Mouse (Mus musculus) lung, postnatal 0 days (tissue): ENCODE results near the gene Pdcd6ip. TPM values are rescaled to one million over a fixed set of nuclear protein-coding genes. Genes with fewer than 3 reads are reported as not detected.

Source experiments
- ATAC-seq: fragments of 200-750 bp; cut with Nextera tagmentation; 2 replicates; pipeline ENCODE4 v1.8.0; 2017; ENCODE audit warnings: moderate library complexity
- DNase-seq: peaks from one replicate; pipeline ENCODE4 v3.0.0-alpha.2; 2016; ENCODE audit warnings: low spot score
- H3K27ac ChIP-seq: fragments of 300-500 bp; sonication (generic); 2 replicates; pipeline ENCODE4 v1.5.1; 2014; ENCODE audit warnings: antibody characterized with exemption, mild to moderate bottlenecking, low read length, mixed read lengths
- H3K27me3 ChIP-seq: fragments of 300-500 bp; sonication (generic); replicated peaks from 2 replicates; pipeline ENCODE4 v1.6.1; 2014; ENCODE audit warnings: low read length, mixed read lengths; ENCODE audit not compliant: insufficient read depth
- H3K36me3 ChIP-seq: fragments of 300-500 bp; sonication (generic); 2 replicates; pipeline ENCODE4 v1.6.1; 2014; ENCODE audit warnings: low read length, mixed read lengths; ENCODE audit not compliant: insufficient read depth
- H3K4me1 ChIP-seq: fragments of 300-500 bp; sonication (generic); 2 replicates; pipeline ENCODE4 v1.6.1; 2014; ENCODE audit warnings: antibody characterized with exemption, low read depth, low read length, mixed read lengths; ENCODE audit not compliant: insufficient read depth
- H3K4me2 ChIP-seq: fragments of 300-500 bp; sonication (generic); replicated peaks from 2 replicates; pipeline ENCODE4 v1.6.1; 2014; ENCODE audit warnings: low read depth, mild to moderate bottlenecking, low read length, moderate library complexity, mixed read lengths
- H3K4me3 ChIP-seq: fragments of 300-500 bp; sonication (generic); 2 replicates; pipeline ENCODE4 v1.5.1; 2014; ENCODE audit warnings: low read depth, low read length
- H3K9ac ChIP-seq: fragments of 300-500 bp; sonication (generic); replicated peaks from 2 replicates; pipeline ENCODE4 v1.6.1; 2014; ENCODE audit warnings: low read depth, mild to moderate bottlenecking
- H3K9me3 ChIP-seq: fragments of 300-500 bp; sonication (generic); 2 replicates; pipeline ENCODE4 v1.6.1; 2016; ENCODE audit warnings: low read length, mixed read lengths
- CTCF ChIP-seq: IDR thresholded peaks from 2 replicates; pipeline ENCODE4 v1.5.1; 2016; ENCODE audit warnings: antibody characterized with exemption, mild to moderate bottlenecking
- EP300 ChIP-seq: IDR thresholded peaks from 2 replicates; pipeline ENCODE4 v1.6.1; 2016; ENCODE audit warnings: antibody characterized with exemption, mild to moderate bottlenecking, control low read depth
- WGBS: fragments of 180-500 bp; shearing (Covaris S2); extraction: QIAGEN DNeasy Blood & Tissue Kit; methylation state at CpG from one replicate; pipeline ENCODE4 v1.1.7; 2014; 5-methylcytosine and 5-hydroxymethylcytosine counted together
- polyA plus RNA-seq: library from polyadenylated mRNA; unstranded; fragments of >200 nt; fragmentation: Nextera tagmentation; extraction: Ambion mirVana; gene quantifications from 2 replicates; pipeline ENCODE4 v1.2.1, GENCODE M21; 2015

The Pdcd6ip gene
- polyA plus RNA-seq, 1 experiment from 2014 or later = 63.8 TPM

DNA sequence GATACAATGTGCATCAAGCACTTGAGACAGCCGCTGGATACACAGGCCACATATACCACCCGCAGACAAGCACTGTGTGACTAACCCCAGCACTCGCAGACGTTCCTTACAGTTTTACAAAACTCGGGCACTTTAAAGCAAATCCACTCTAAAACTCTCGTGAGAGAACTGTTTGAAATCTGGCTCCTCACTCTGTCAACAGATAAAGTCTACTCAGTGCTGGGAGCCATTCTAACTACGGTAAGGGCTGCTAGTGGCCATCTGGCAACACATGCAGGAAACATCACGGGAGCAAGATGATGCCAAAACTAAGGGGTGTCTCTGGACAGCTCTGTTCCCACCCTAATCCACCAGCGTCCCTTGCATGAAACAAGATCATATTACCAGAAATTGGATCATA, 1.2 kb downstream of the Pdcd6ip start:
- Histone ChIP-seq H3K4me1 (peaks cover 14% of the 10 kb centered on the region; the same call in 1 of the 2 replicates), H3K4me2 (peak overlapping the region; percentile 66), H3K27me3 (no peaks in the 10 kb centered on the region), H3K9me3 (no peaks in the 10 kb centered on the region), H3K4me3 (peak overlapping the region; percentile 94), H3K27ac (peak overlapping the region; percentile 97), H3K36me3 (no peaks in the 10 kb centered on the region), H3K9ac (peak overlapping the region; percentile 97; the same call in 1 of the 2 replicates)
- 20% methylated on average over 9 of the region's 9 CpGs for WGBS
- DNase-seq (peak; percentile 44), ATAC-seq (0 out of 2 replicates have a peak, but pooled peaks have one; percentile 8)
- TF ChIP-seq CTCF = no peak

GRCm38 (mm10) chr9:113706108-113706507, 2.0 kb downstream of the Pdcd6ip start:
- H3K27ac ChIP-seq = 0 out of 2 replicates have a peak overlapping the region, but pooled peaks have one; percentile 4

GRCm38 (mm10) chr9:113701441-113702160, 6.5 kb downstream of the Pdcd6ip start:
- ATAC-seq = peak; percentile 83

More at GRCm38 (mm10) chr9:113706108-113706507, 2.0 kb downstream of the Pdcd6ip start:
- DNase-seq (no peak), ATAC-seq (no peak)
- H3K36me3 ChIP-seq = no peaks in the 10 kb centered on the region
- no peaks in the 10 kb centered on the region for H3K27me3 ChIP-seq
- no peak overlapping the region for H3K9ac ChIP-seq
- TF ChIP-seq EP300 (no peak), CTCF (no peak)
- H3K9me3 ChIP-seq = no peaks in the 10 kb centered on the region
- H3K4me1 ChIP-seq = peaks cover 14% of the 10 kb centered on the region; the same call in 1 of the 2 replicates
- peak overlapping the region; percentile 94 for H3K4me3 ChIP-seq
- H3K4me2 ChIP-seq = peak overlapping the region; percentile 66
- 52% methylated on average over 2 of the region's 2 CpGs for WGBS

DNA sequence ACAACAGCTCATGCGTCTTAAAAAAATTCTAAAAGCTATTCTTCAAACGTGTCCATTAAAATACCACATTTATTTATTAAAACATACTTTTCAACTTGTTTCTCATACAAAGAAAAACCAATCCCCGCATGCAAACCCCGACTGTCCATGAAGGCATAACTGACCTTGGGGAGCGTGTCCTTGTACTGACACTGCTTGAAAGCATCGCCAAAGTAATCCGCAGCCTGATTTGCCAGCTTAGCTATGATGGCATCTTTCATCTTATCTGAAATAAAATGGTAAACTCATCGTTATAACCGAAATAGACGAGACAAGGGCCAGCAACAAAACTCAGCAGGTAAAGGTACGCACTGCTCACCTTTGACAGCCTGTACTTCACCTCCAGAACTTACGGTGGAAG, 20.6 kb downstream of the Pdcd6ip start:
- ATAC-seq = no peak
- no peak for TF ChIP-seq CTCF
- WGBS = 93% methylated on average over 12 of the region's 12 CpGs

More at GRCm38 (mm10) chr9:113701441-113702160, 6.5 kb downstream of the Pdcd6ip start:
- H3K4me2 ChIP-seq = no peak overlapping the region
- H3K9ac ChIP-seq = no peak overlapping the region
- H3K4me1 ChIP-seq = peaks cover 13% of the 10 kb centered on the region; the same call in 1 of the 2 replicates
- WGBS = 48% methylated on average over 5 of the region's 5 CpGs
- H3K9me3 ChIP-seq = no peaks in the 10 kb centered on the region
- no peak for TF ChIP-seq CTCF
- peak; percentile 80 for TF ChIP-seq EP300
- peak overlapping the region; percentile 55 for H3K27ac ChIP-seq
- H3K4me3 ChIP-seq = no peak overlapping the region
- peak; percentile 75 for DNase-seq
- H3K36me3 ChIP-seq = peaks cover 9% of the 10 kb centered on the region
- no peaks in the 10 kb centered on the region for H3K27me3 ChIP-seq

DNA sequence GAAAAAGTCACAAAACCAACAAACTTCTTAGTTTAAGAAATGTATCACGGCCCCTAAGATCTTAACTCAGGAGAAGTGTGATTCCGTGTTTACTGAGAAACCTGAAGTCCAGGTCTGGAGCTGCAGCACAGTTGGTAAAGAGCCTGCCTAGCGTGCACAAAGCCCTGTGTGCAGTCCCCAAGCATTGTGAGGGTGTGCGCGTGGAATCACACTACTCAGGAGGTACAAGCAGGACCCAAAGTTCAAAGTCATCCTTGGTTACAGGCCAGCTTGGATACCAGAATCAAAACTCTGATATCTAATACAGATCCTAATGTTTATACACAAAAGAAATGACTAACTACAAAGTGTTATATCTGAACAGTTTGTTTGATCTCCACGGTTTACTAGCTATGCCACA, 34.3 kb downstream of the Pdcd6ip start:
- no peaks in the 10 kb centered on the region for H3K4me1 ChIP-seq
- H3K36me3 ChIP-seq = peaks cover 49% of the 10 kb centered on the region
- no peaks in the 10 kb centered on the region for H3K9me3 ChIP-seq
- TF ChIP-seq EP300 (no peak), CTCF (no peak)
- H3K27me3 ChIP-seq = no peaks in the 10 kb centered on the region
- no peak overlapping the region for H3K9ac ChIP-seq
- no peak overlapping the region for H3K4me2 ChIP-seq
- ATAC-seq (no peak), DNase-seq (no peak)
- no peak overlapping the region for H3K27ac ChIP-seq
- WGBS = 84% methylated on average over 6 of the region's 6 CpGs
- no peak overlapping the region for H3K4me3 ChIP-seq

More for the DNA sequence above, 20.6 kb downstream of the Pdcd6ip start:
- Histone ChIP-seq H3K27ac (no peak overlapping the region), H3K4me2 (no peak overlapping the region), H3K36me3 (peaks cover 24% of the 10 kb centered on the region), H3K4me3 (no peak overlapping the region), H3K9ac (no peak overlapping the region), H3K4me1 (no peaks in the 10 kb centered on the region), H3K27me3 (no peaks in the 10 kb centered on the region), H3K9me3 (no peaks in the 10 kb centered on the region)
- DNase-seq = no peak

DNA sequence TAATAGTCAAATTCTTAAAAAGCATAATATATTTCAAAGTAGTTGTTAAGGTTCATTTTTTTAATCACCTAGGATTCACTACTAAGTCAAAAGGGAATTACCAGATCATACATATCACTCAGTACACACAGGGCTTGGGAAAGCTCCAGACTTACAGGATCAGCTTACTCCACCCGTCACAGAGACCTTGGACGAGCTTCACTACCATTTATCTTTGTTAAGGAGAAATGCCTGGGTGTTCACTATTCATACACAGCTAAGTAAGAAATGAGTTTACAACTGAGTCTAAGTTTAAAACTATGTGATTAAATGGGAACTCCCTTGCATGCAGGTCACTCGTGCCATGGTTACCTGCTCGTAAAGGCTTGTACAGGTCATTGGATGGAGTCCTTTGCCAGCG, 35.7 kb downstream of the Pdcd6ip start:
- Histone ChIP-seq H3K4me1 (no peaks in the 10 kb centered on the region), H3K9ac (no peak overlapping the region), H3K36me3 (peaks cover 54% of the 10 kb centered on the region), H3K9me3 (no peaks in the 10 kb centered on the region), H3K4me3 (no peak overlapping the region), H3K4me2 (no peak overlapping the region), H3K27me3 (no peaks in the 10 kb centered on the region), H3K27ac (no peak overlapping the region)
- DNase-seq (no peak), ATAC-seq (no peak)
- 94% methylated on average over 5 of the region's 5 CpGs for WGBS
- TF ChIP-seq EP300 (no peak), CTCF (no peak)
